Mouse (Mus musculus) stomach, postnatal 0 days (tissue): ENCODE results near the gene Cep170.

Source experiments
- CTCF ChIP-seq: IDR thresholded peaks from 2 replicates; pipeline ENCODE4 v1.5.1; 2016; ENCODE audit warnings: antibody characterized with exemption, low read depth, mild to moderate bottlenecking, moderate library complexity
- EP300 ChIP-seq: optimal IDR thresholded peaks from 2 replicates; pipeline ENCODE3; 2016; ENCODE audit warnings: antibody characterized with exemption

GRCm38 (mm10) chr1:176753861-176754718 lies 59.8 kb downstream of the Cep170 start:
- TF ChIP-seq CTCF (no peak), EP300 (no peak)
